Mouse (Mus musculus): ENCODE measurements at regions not wholly inside any gene's neighbourhood (a gene's known extent, or its start where the extent isn't known, plus 50 kb on each side); places are given as distances from the start of the nearest gene placed in this dataset.

GRCm38 (mm10) chr8:34726145-34726767 lies 614.7 kb upstream of the Gm10131 start:
- H3K27ac ChIP-seq (ENCODE audit: low read depth, low read length), result no peak overlapping the region
- no peaks in the 10 kb centered on the region for H3K9me3 ChIP-seq (ENCODE audit: control insufficient read depth, low read length)
- no peak overlapping the region for H3K4me2 ChIP-seq (ENCODE audit: low read depth, low read length)
- H3K4me1 ChIP-seq (ENCODE audit: control insufficient read depth, insufficient read depth, low read length), result no peaks in the 10 kb centered on the region
- ATAC-seq (ENCODE audit: low read depth), result no peak
- H3K4me3 ChIP-seq (ENCODE audit: low read depth, low read length), result no peak overlapping the region
- no peaks in the 10 kb centered on the region for H3K27me3 ChIP-seq (ENCODE audit: control insufficient read depth, insufficient read depth, low read length)
- H3K36me3 ChIP-seq (ENCODE audit: control insufficient read depth, insufficient read depth, low read length), result no peaks in the 10 kb centered on the region
- WGBS, result 66% methylated on average over 10 of the region's 10 CpGs
- H3K9ac ChIP-seq (replicated peaks; ENCODE audit: low read depth, low read length), result no peak overlapping the region

- WGBS, result 80% methylated on average over 4 of the region's 4 CpGs
- no peak for ATAC-seq (ENCODE audit: low read depth)
- no peak overlapping the region for H3K4me2 ChIP-seq (ENCODE audit: low read depth, low read length)
Measured at GRCm38 (mm10) chr8:34725546-34725945, 614.0 kb upstream of the Gm10131 start.

GRCm38 (mm10) chr8:34709911-34710733 lies 598.6 kb upstream of the Gm10131 start:
- no peak overlapping the region for H3K9ac ChIP-seq (replicated peaks; ENCODE audit: low read depth, low read length)
- WGBS, result 65% methylated on average over 23 of the region's 23 CpGs
- H3K9me3 ChIP-seq (ENCODE audit: control insufficient read depth, low read length), result no peaks in the 10 kb centered on the region
- no peak overlapping the region for H3K4me3 ChIP-seq (ENCODE audit: low read depth, low read length)
- no peaks in the 10 kb centered on the region for H3K27me3 ChIP-seq (ENCODE audit: control insufficient read depth, insufficient read depth, low read length)
- no peak for ATAC-seq (ENCODE audit: low read depth)
- H3K27ac ChIP-seq (ENCODE audit: low read depth, low read length), result no peak overlapping the region
- H3K4me2 ChIP-seq (ENCODE audit: low read depth, low read length), result no peak overlapping the region
- H3K4me1 ChIP-seq (ENCODE audit: control insufficient read depth, insufficient read depth, low read length), result no peaks in the 10 kb centered on the region
- no peaks in the 10 kb centered on the region for H3K36me3 ChIP-seq (ENCODE audit: control insufficient read depth, insufficient read depth, low read length)

More at GRCm38 (mm10) chr8:34725546-34725945, 614.0 kb upstream of the Gm10131 start:
- no peaks in the 10 kb centered on the region for H3K9me3 ChIP-seq (ENCODE audit: control insufficient read depth, low read length)
- H3K36me3 ChIP-seq (ENCODE audit: control insufficient read depth, insufficient read depth, low read length), result no peaks in the 10 kb centered on the region
- no peak overlapping the region for H3K9ac ChIP-seq (replicated peaks; ENCODE audit: low read depth, low read length)
- no peaks in the 10 kb centered on the region for H3K4me1 ChIP-seq (ENCODE audit: control insufficient read depth, insufficient read depth, low read length)
- H3K27me3 ChIP-seq (ENCODE audit: control insufficient read depth, insufficient read depth, low read length), result no peaks in the 10 kb centered on the region
- no peak overlapping the region for H3K4me3 ChIP-seq (ENCODE audit: low read depth, low read length)
- H3K27ac ChIP-seq (ENCODE audit: low read depth, low read length), result no peak overlapping the region

GRCm38 (mm10) chr8:34709316-34709715 lies 597.8 kb upstream of the Gm10131 start:
- WGBS, result 71% methylated on average over 11 of the region's 11 CpGs
- H3K9me3 ChIP-seq (ENCODE audit: control insufficient read depth, low read length), result no peaks in the 10 kb centered on the region
- H3K4me1 ChIP-seq (ENCODE audit: control insufficient read depth, insufficient read depth, low read length), result no peaks in the 10 kb centered on the region
- ATAC-seq (ENCODE audit: low read depth), result no peak
- H3K9ac ChIP-seq (replicated peaks; ENCODE audit: low read depth, low read length), result no peak overlapping the region
- no peaks in the 10 kb centered on the region for H3K36me3 ChIP-seq (ENCODE audit: control insufficient read depth, insufficient read depth, low read length)
- H3K27ac ChIP-seq (ENCODE audit: low read depth, low read length), result no peak overlapping the region
- H3K4me2 ChIP-seq (ENCODE audit: low read depth, low read length), result no peak overlapping the region
- H3K4me3 ChIP-seq (ENCODE audit: low read depth, low read length), result no peak overlapping the region
- H3K27me3 ChIP-seq (ENCODE audit: control insufficient read depth, insufficient read depth, low read length), result no peaks in the 10 kb centered on the region

- Histone ChIP-seq H3K9me3 (ENCODE audit: control insufficient read depth, low read length) (no peaks in the 10 kb centered on the region), H3K4me3 (ENCODE audit: low read depth, low read length) (no peak overlapping the region), H3K36me3 (ENCODE audit: control insufficient read depth, insufficient read depth, low read length) (no peaks in the 10 kb centered on the region), H3K27me3 (ENCODE audit: control insufficient read depth, insufficient read depth, low read length) (no peaks in the 10 kb centered on the region), H3K27ac (ENCODE audit: low read depth, low read length) (no peak overlapping the region), H3K9ac (replicated peaks; ENCODE audit: low read depth, low read length) (no peak overlapping the region), H3K4me1 (ENCODE audit: control insufficient read depth, insufficient read depth, low read length) (no peaks in the 10 kb centered on the region), H3K4me2 (ENCODE audit: low read depth, low read length) (no peak overlapping the region)
- WGBS, result 22% methylated on average over 6 of the region's 8 CpGs
- ATAC-seq (ENCODE audit: low read depth), result no peak
Measured at GRCm38 (mm10) chr8:34703351-34703750, 591.8 kb upstream of the Gm10131 start.

- Histone ChIP-seq H3K4me1 (ENCODE audit: control insufficient read depth, insufficient read depth, low read length) (no peaks in the 10 kb centered on the region), H3K9me3 (ENCODE audit: control insufficient read depth, low read length) (no peaks in the 10 kb centered on the region), H3K4me2 (ENCODE audit: low read depth, low read length) (no peak overlapping the region), H3K36me3 (ENCODE audit: control insufficient read depth, insufficient read depth, low read length) (no peaks in the 10 kb centered on the region), H3K4me3 (ENCODE audit: low read depth, low read length) (no peak overlapping the region), H3K9ac (replicated peaks; ENCODE audit: low read depth, low read length) (no peak overlapping the region), H3K27me3 (ENCODE audit: control insufficient read depth, insufficient read depth, low read length) (no peaks in the 10 kb centered on the region), H3K27ac (ENCODE audit: low read depth, low read length) (no peak overlapping the region)
- no peak for ATAC-seq (ENCODE audit: low read depth)
- 94% methylated on average over 2 of the region's 2 CpGs for WGBS
Measured at GRCm38 (mm10) chr8:34702806-34703205, 591.3 kb upstream of the Gm10131 start.

GRCm38 (mm10) chr8:34699015-34699414 lies 587.5 kb upstream of the Gm10131 start:
- H3K36me3 ChIP-seq (ENCODE audit: control insufficient read depth, insufficient read depth, low read length), result no peaks in the 10 kb centered on the region
- no peaks in the 10 kb centered on the region for H3K27me3 ChIP-seq (ENCODE audit: control insufficient read depth, insufficient read depth, low read length)
- no peaks in the 10 kb centered on the region for H3K4me1 ChIP-seq (ENCODE audit: control insufficient read depth, insufficient read depth, low read length)
- ATAC-seq (ENCODE audit: low read depth), result no peak
- WGBS, result 64% methylated on average over 4 of the region's 4 CpGs
- no peak overlapping the region for H3K4me2 ChIP-seq (ENCODE audit: low read depth, low read length)
- H3K9me3 ChIP-seq (ENCODE audit: control insufficient read depth, low read length), result no peaks in the 10 kb centered on the region
- H3K9ac ChIP-seq (replicated peaks; ENCODE audit: low read depth, low read length), result no peak overlapping the region
- no peak overlapping the region for H3K4me3 ChIP-seq (ENCODE audit: low read depth, low read length)
- no peak overlapping the region for H3K27ac ChIP-seq (ENCODE audit: low read depth, low read length)

GRCm38 (mm10) chr8:34696365-34696764 lies 584.8 kb upstream of the Gm10131 start:
- no peaks in the 10 kb centered on the region for H3K4me1 ChIP-seq (ENCODE audit: control insufficient read depth, insufficient read depth, low read length)
- H3K9ac ChIP-seq (replicated peaks; ENCODE audit: low read depth, low read length), result no peak overlapping the region
- H3K9me3 ChIP-seq (ENCODE audit: control insufficient read depth, low read length), result no peaks in the 10 kb centered on the region
- 84% methylated on average over 12 of the region's 12 CpGs for WGBS
- H3K4me3 ChIP-seq (ENCODE audit: low read depth, low read length), result no peak overlapping the region
- no peak for ATAC-seq (ENCODE audit: low read depth)
- H3K4me2 ChIP-seq (ENCODE audit: low read depth, low read length), result no peak overlapping the region
- H3K27me3 ChIP-seq (ENCODE audit: control insufficient read depth, insufficient read depth, low read length), result no peaks in the 10 kb centered on the region
- H3K36me3 ChIP-seq (ENCODE audit: control insufficient read depth, insufficient read depth, low read length), result no peaks in the 10 kb centered on the region
- no peak overlapping the region for H3K27ac ChIP-seq (ENCODE audit: low read depth, low read length)

GRCm38 (mm10) chr8:34692606-34693005 lies 581.1 kb upstream of the Gm10131 start:
- WGBS, result 68% methylated on average over 13 of the region's 13 CpGs
- Histone ChIP-seq H3K4me1 (ENCODE audit: control insufficient read depth, insufficient read depth, low read length) (peaks cover 7% of the 10 kb centered on the region; the same call in 1 of the 2 replicates), H3K9me3 (ENCODE audit: control insufficient read depth, low read length) (no peaks in the 10 kb centered on the region), H3K27ac (ENCODE audit: low read depth, low read length) (no peak overlapping the region), H3K27me3 (ENCODE audit: control insufficient read depth, insufficient read depth, low read length) (no peaks in the 10 kb centered on the region), H3K4me3 (ENCODE audit: low read depth, low read length) (no peak overlapping the region), H3K36me3 (ENCODE audit: control insufficient read depth, insufficient read depth, low read length) (no peaks in the 10 kb centered on the region), H3K9ac (replicated peaks; ENCODE audit: low read depth, low read length) (no peak overlapping the region), H3K4me2 (ENCODE audit: low read depth, low read length) (no peak overlapping the region)
- ATAC-seq (ENCODE audit: low read depth), result no peak

Measured in neural tube, embryonic 14.5 days (tissue).